ENCODE assay signal across 13 mouse cellular contexts in genomic region chr4:52459726-52460125, GRCm38 (mm10). TPM values are rescaled to one million over a fixed set of nuclear protein-coding genes. Genes with fewer than 3 reads are reported as not detected.
DNase-seq lines count a peak whose midpoint lies in the region; ATAC-seq and TF ChIP-seq lines count a peak whose summit lies in the region.
"Had no signal": no experiment of that assay in that cellular context is flagged by ENCODE, and none has a peak within 500 bp of the region (broad histone marks: within the 10 kb centered on the region; RNA-seq: fewer than 3 reads in every experiment).

No protein-coding gene starts in this region.

- no peak for TF ChIP-seq POLR2A in liver, adult 2 months (IDR thresholded peaks at IDR 0.05; ENCODE audit: extremely low read depth, insufficient read depth, low read length)

- no peak overlapping the region for H3K4me3 ChIP-seq in intestine, postnatal 0 days (ENCODE audit: low read depth, low read length)
- H3K4me3 ChIP-seq in intestine, embryonic 15.5 days (replicated peaks), result no peak overlapping the region
- H3K4me3 ChIP-seq in ES-E14 (ENCODE audit: insufficient read depth in 1 of 2, low read depth in 1 of 2, low read length in 2 of 2, poor library complexity in 1 of 2, severe bottlenecking in 1 of 2), result no peak overlapping the region
- no peak overlapping the region for H3K4me3 ChIP-seq in liver, adult 2 months (ENCODE audit: insufficient read depth, low read depth, low read length)
- H3K4me3 ChIP-seq: erythroblast, embryonic 14.5 days; megakaryocyte, embryonic 14.5 days had no signal

- peaks cover 28% of the 10 kb centered on the region for H3K36me3 ChIP-seq in intestine, postnatal 0 days (ENCODE audit: control insufficient read depth, insufficient read depth)
- peaks cover 12% of the 10 kb centered on the region; the same call in 1 of the 2 replicates for H3K36me3 ChIP-seq in intestine, embryonic 15.5 days
- H3K36me3 ChIP-seq in ES-E14 (ENCODE audit: control insufficient read depth, insufficient read depth, low read length, poor library complexity, severe bottlenecking), result peaks cover 19% of the 10 kb centered on the region
- peaks cover 2% of the 10 kb centered on the region; the same call in 1 of the 2 replicates for H3K36me3 ChIP-seq in liver, adult 2 months (ENCODE audit: control insufficient read depth, insufficient read depth, low read length)

- ATAC-seq in intestine, postnatal 0 days, result no peak
- ATAC-seq in intestine, embryonic 15.5 days, result no peak

- H3K27ac ChIP-seq in intestine, postnatal 0 days (ENCODE audit: low read depth, low read length), result no peak overlapping the region
- H3K27ac ChIP-seq in intestine, embryonic 15.5 days, result no peak overlapping the region
- H3K27ac ChIP-seq in ES-E14 (ENCODE audit: insufficient read depth, low read depth, low read length, poor library complexity, severe bottlenecking), result no peak overlapping the region
- H3K27ac ChIP-seq in liver, adult 2 months (replicated peaks; ENCODE audit: insufficient read depth, low read depth, low read length), result no peak overlapping the region

- TF ChIP-seq CTCF in intestine, postnatal 0 days (IDR thresholded peaks at IDR 0.05; ENCODE audit: low read depth), result peak; percentile 73
- TF ChIP-seq CTCF in liver, adult 2 months (IDR thresholded peaks at IDR 0.05; ENCODE audit: low read depth, low read length), result peak; percentile 64

- in situ Hi-C loops in ES-E14 (cut with MboI; ENCODE audit: low sequenced_read_pairs in 2 of 2, unreplicated experiment in 2 of 2), result no loop called here

- no peaks in the 10 kb centered on the region for H3K27me3 ChIP-seq in intestine, postnatal 0 days (replicated peaks; ENCODE audit: control insufficient read depth, insufficient read depth, low read length)
- no peaks in the 10 kb centered on the region for H3K27me3 ChIP-seq in intestine, embryonic 15.5 days (replicated peaks)
- H3K27me3 ChIP-seq in liver, adult 2 months (ENCODE audit: control insufficient read depth, insufficient read depth, low read length), result no peaks in the 10 kb centered on the region
- H3K27me3 ChIP-seq: megakaryocyte, embryonic 14.5 days had no signal

- H3K4me2 ChIP-seq in intestine, postnatal 0 days (replicated peaks; ENCODE audit: low read depth), result no peak overlapping the region
- no peak overlapping the region for H3K4me2 ChIP-seq in intestine, embryonic 15.5 days (replicated peaks)

- no peaks in the 10 kb centered on the region for H3K9me3 ChIP-seq in intestine, postnatal 0 days (ENCODE audit: control insufficient read depth)
- H3K9me3 ChIP-seq in intestine, embryonic 15.5 days, result no peaks in the 10 kb centered on the region
- no peaks in the 10 kb centered on the region for H3K9me3 ChIP-seq in ES-E14 (ENCODE audit: control insufficient read depth, insufficient read depth, low read depth, low read length)
- H3K9me3 ChIP-seq: megakaryocyte, embryonic 14.5 days had no signal

- peak; percentile 24 for DNase-seq in 416B (ENCODE audit: low read depth)
- peak; percentile 66 for DNase-seq in ES-E14 (ENCODE audit: low read depth, low spot score)
- DNase-seq in liver, adult 2 months (ENCODE audit: extremely low read depth, low read depth, low spot score), result peak; percentile 20
- no peak for DNase-seq in urinary bladder, adult 18-20 months (ENCODE audit: low spot score in 2 of 2)
- no peak for DNase-seq in layer of hippocampus, adult 9-10 months (ENCODE audit: low spot score)
- DNase-seq in adipocyte (ENCODE audit: low spot score), result no peak
- DNase-seq: adrenal gland, adult 2 months; layer of hippocampus, adult 9-11 months had no signal

- no peaks in the 10 kb centered on the region for H3K4me1 ChIP-seq in intestine, postnatal 0 days (replicated peaks; ENCODE audit: control insufficient read depth, insufficient read depth, low read length)
- no peaks in the 10 kb centered on the region for H3K4me1 ChIP-seq in intestine, embryonic 15.5 days (replicated peaks)
- H3K4me1 ChIP-seq in ES-E14 (ENCODE audit: control insufficient read depth in 2 of 2, insufficient read depth in 2 of 2, low read length in 2 of 2, poor library complexity in 1 of 2), result no peaks in the 10 kb centered on the region
- H3K4me1 ChIP-seq in liver, adult 2 months (ENCODE audit: control insufficient read depth, insufficient read depth, low read length), result no peaks in the 10 kb centered on the region
- H3K4me1 ChIP-seq: megakaryocyte, embryonic 14.5 days had no signal

- H3K9ac ChIP-seq in intestine, postnatal 0 days (ENCODE audit: low read depth, low read length), result no peak overlapping the region
- no peak overlapping the region for H3K9ac ChIP-seq in intestine, embryonic 15.5 days
- H3K9ac ChIP-seq in ES-E14 (ENCODE audit: insufficient read depth, low read depth, low read length, poor library complexity, severe bottlenecking), result no peak overlapping the region
- H3K9ac ChIP-seq in liver, adult 2 months (ENCODE audit: low read depth, low read length), result no peak overlapping the region

- 95% methylated on average over 1 of the region's 1 CpGs for WGBS in intestine, postnatal 0 days
- 95% methylated on average over 1 of the region's 1 CpGs for WGBS in intestine, embryonic 15.5 days
- 100% methylated on average over 1 of the region's 1 CpGs for WGBS in liver, adult 2 months

- H3K79me2 ChIP-seq in liver, adult 2 months (ENCODE audit: control insufficient read depth, insufficient read depth, low read length), result no peaks in the 10 kb centered on the region

TF ChIP-seq in ES-E14, 5 proteins besides CTCF, POLR2A, EP300 and RAD21:
- TF ChIP-seq ZC3H11A (IDR thresholded peaks at IDR 0.05; ENCODE audit: borderline replicate concordance, low read depth, low read length), result peak; percentile 43; the same call in 1 of the 2 replicates
- TF ChIP-seq CHD2 (IDR thresholded peaks at IDR 0.05; ENCODE audit: low read depth, low read length), result no peak

RNA-seq across cellular contexts. Expression of gene Smc2, which starts 20.7 kb away (rescaled TPM):
- 46.7 and 52.0 TPM in 2 replicates for polyA plus RNA-seq in intestine, postnatal 0 days (2015; fragmentation: Nextera tagmentation; extraction: Ambion mirVana)
- 143 and 187 TPM in 2 replicates for polyA plus RNA-seq in intestine, embryonic 15.5 days (2015; fragmentation: Nextera tagmentation; extraction: Ambion mirVana)
- 64.1 and 84.4 TPM in 2 replicates for total RNA-seq in ES-E14 (2012; rRNA removed)
- total RNA-seq in liver, adult 2 months (2014; rRNA removed), result 2.6 and 4.1 TPM in 2 replicates
- 0.16 and 0.43 TPM in 2 replicates for polyA plus RNA-seq in liver, adult 2 months (2012; rRNA removed)

RNA-seq across cellular contexts. Expression of gene Vma21-ps, which starts 37.3 kb away (rescaled TPM):
- 0.90 TPM in 1 of 2 replicates, not detected in the other for polyA plus RNA-seq in intestine, postnatal 0 days (2015; fragmentation: Nextera tagmentation; extraction: Ambion mirVana)
- 3.3 and 3.4 TPM in 2 replicates for polyA plus RNA-seq in intestine, embryonic 15.5 days (2015; fragmentation: Nextera tagmentation; extraction: Ambion mirVana)
- total RNA-seq in ES-E14 (2012; rRNA removed), result 1.6 TPM in 1 of 2 replicates, not detected in the other
- 2.1 TPM in 1 of 2 replicates, not detected in the other for total RNA-seq in liver, adult 2 months (2014; rRNA removed)
- 0.55 and 1.3 TPM in 2 replicates for polyA plus RNA-seq in liver, adult 2 months (2012; rRNA removed)
- total RNA-seq: adrenal gland, adult 2 months; heart, postnatal 25 days had no signal
- polyA plus RNA-seq: adrenal gland, adult 2 months; erythroblast, embryonic 14.5 days had no signal

Comparison
In these comparisons a context has a peak if more than half of its experiments do, and no peak if none do; other contexts are left out.
1. DNase-seq: peak in 416B (single experiment), ES-E14 (single experiment) and liver, adult 2 months (single experiment); none in urinary bladder, adult 18-20 months (0 of 2), layer of hippocampus, adult 9-10 months (single experiment) and adipocyte (single experiment).
2. RNA of gene Smc2, which starts 20.7 kb away (polyA plus RNA-seq): 143 to 187 TPM in intestine, embryonic 15.5 days and 46.7 to 52.0 TPM in intestine, postnatal 0 days; 0.16 to 0.43 TPM in liver, adult 2 months; every median in the first group is over 10 times any median in the second.